In the genomic region with DNA sequence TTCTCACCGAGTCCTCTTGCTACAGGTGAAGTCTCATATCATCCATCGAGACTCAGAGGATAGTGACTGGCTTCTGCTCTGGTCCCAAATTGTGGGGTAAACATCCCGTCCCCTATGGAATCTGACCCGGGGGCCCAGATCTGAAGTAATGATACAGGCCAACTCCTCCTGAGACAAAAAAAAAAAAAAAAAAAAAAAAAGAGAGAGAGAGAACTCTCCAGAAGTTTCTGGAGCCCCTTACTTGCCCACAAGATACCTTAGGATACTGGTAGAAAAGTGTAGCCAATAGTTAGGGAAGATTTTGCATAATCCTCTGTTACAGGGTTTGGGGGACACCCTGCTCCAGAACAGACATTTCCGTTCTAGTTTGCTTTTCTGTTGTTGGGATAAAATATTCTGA, we compare ENCODE assay signal across 11 mouse cellular contexts. TPM values are rescaled to one million over a fixed set of nuclear protein-coding genes. Genes with fewer than 3 reads are reported as not detected.
DNase-seq lines count a peak whose midpoint lies in the region; ATAC-seq and TF ChIP-seq lines count a peak whose summit lies in the region.
"Had no signal": no experiment of that assay in that cellular context is flagged by ENCODE, and none has a peak within 500 bp of the region (broad histone marks: within the 10 kb centered on the region; RNA-seq: fewer than 3 reads in every experiment).

No protein-coding gene starts in this region.

- no peak for TF ChIP-seq CTCF in kidney, postnatal 0 days (IDR thresholded peaks at IDR 0.05; ENCODE audit: low read depth)
- TF ChIP-seq CTCF in intestine, postnatal 0 days (IDR thresholded peaks at IDR 0.05; ENCODE audit: low read depth): no peak
- TF ChIP-seq CTCF in thymus, adult 2 months (IDR thresholded peaks at IDR 0.05; ENCODE audit: borderline replicate concordance, control insufficient read depth, extremely low read depth, insufficient read depth, low read length, poor library complexity): no peak

- no peak overlapping the region for H3K9ac ChIP-seq in kidney, postnatal 0 days (ENCODE audit: low read depth, low read length)
- H3K9ac ChIP-seq in embryonic facial prominence, embryonic 14.5 days (ENCODE audit: low read depth, low read length): no peak overlapping the region
- H3K9ac ChIP-seq in intestine, postnatal 0 days (ENCODE audit: low read depth, low read length): no peak overlapping the region
- H3K9ac ChIP-seq in neural tube, embryonic 12.5 days: no peak overlapping the region

- H3K27ac ChIP-seq in kidney, postnatal 0 days: no peak overlapping the region
- no peak overlapping the region for H3K27ac ChIP-seq in embryonic facial prominence, embryonic 14.5 days (replicated peaks; ENCODE audit: low read depth, low read length)
- H3K27ac ChIP-seq in intestine, postnatal 0 days (ENCODE audit: low read depth, low read length): no peak overlapping the region
- H3K27ac ChIP-seq in neural tube, embryonic 12.5 days: no peak overlapping the region
- no peak overlapping the region for H3K27ac ChIP-seq in thymus, adult 2 months (ENCODE audit: control insufficient read depth, insufficient read depth, low read length)

- peak overlapping the region; percentile 81; the same call in 1 of the 2 replicates for H3K4me2 ChIP-seq in kidney, postnatal 0 days (ENCODE audit: low read length)
- peak overlapping the region; percentile 81 for H3K4me2 ChIP-seq in embryonic facial prominence, embryonic 14.5 days (ENCODE audit: low read depth, low read length)
- peak overlapping the region; percentile 78 for H3K4me2 ChIP-seq in intestine, postnatal 0 days (replicated peaks; ENCODE audit: low read depth)
- H3K4me2 ChIP-seq in neural tube, embryonic 12.5 days (replicated peaks): peak overlapping the region; percentile 70

- H3K27me3 ChIP-seq in kidney, postnatal 0 days (ENCODE audit: insufficient read depth, low read length): no peaks in the 10 kb centered on the region
- H3K27me3 ChIP-seq in embryonic facial prominence, embryonic 14.5 days (replicated peaks; ENCODE audit: control insufficient read depth, insufficient read depth, low read length): no peaks in the 10 kb centered on the region
- no peaks in the 10 kb centered on the region for H3K27me3 ChIP-seq in intestine, postnatal 0 days (replicated peaks; ENCODE audit: control insufficient read depth, insufficient read depth, low read length)
- peaks cover 16% of the 10 kb centered on the region for H3K27me3 ChIP-seq in neural tube, embryonic 12.5 days (replicated peaks)
- no peaks in the 10 kb centered on the region for H3K27me3 ChIP-seq in thymus, adult 2 months (ENCODE audit: control insufficient read depth, insufficient read depth, low read length)

- peak overlapping the region; percentile 35; the same call in 1 of the 2 replicates for H3K4me3 ChIP-seq in kidney, postnatal 0 days (replicated peaks; ENCODE audit: low read depth, low read length)
- H3K4me3 ChIP-seq in embryonic facial prominence, embryonic 14.5 days (ENCODE audit: low read depth, low read length): no peak overlapping the region
- H3K4me3 ChIP-seq in intestine, postnatal 0 days (ENCODE audit: low read depth, low read length): peak overlapping the region; percentile 37; the same call in 1 of the 2 replicates
- no peak overlapping the region for H3K4me3 ChIP-seq in neural tube, embryonic 12.5 days
- H3K4me3 ChIP-seq in thymus, adult 2 months (ENCODE audit: control insufficient read depth, insufficient read depth, low read length): no peak overlapping the region

- no peaks in the 10 kb centered on the region for H3K9me3 ChIP-seq in kidney, postnatal 0 days (replicated peaks; ENCODE audit: low read length)
- no peaks in the 10 kb centered on the region for H3K9me3 ChIP-seq in embryonic facial prominence, embryonic 14.5 days (ENCODE audit: control insufficient read depth, low read length)
- no peaks in the 10 kb centered on the region for H3K9me3 ChIP-seq in intestine, postnatal 0 days (ENCODE audit: control insufficient read depth)
- no peaks in the 10 kb centered on the region for H3K9me3 ChIP-seq in neural tube, embryonic 12.5 days

- no peaks in the 10 kb centered on the region for H3K36me3 ChIP-seq in kidney, postnatal 0 days (ENCODE audit: insufficient read depth, low read length)
- H3K36me3 ChIP-seq in embryonic facial prominence, embryonic 14.5 days (ENCODE audit: control insufficient read depth, insufficient read depth, low read length): no peaks in the 10 kb centered on the region
- no peaks in the 10 kb centered on the region for H3K36me3 ChIP-seq in intestine, postnatal 0 days (ENCODE audit: control insufficient read depth, insufficient read depth)
- no peaks in the 10 kb centered on the region for H3K36me3 ChIP-seq in neural tube, embryonic 12.5 days
- H3K36me3 ChIP-seq in thymus, adult 2 months (ENCODE audit: control insufficient read depth, insufficient read depth, low read length): no peaks in the 10 kb centered on the region

- H3K4me1 ChIP-seq in kidney, postnatal 0 days (replicated peaks; ENCODE audit: insufficient read depth, low read length): peaks cover 5% of the 10 kb centered on the region; the same call in 1 of the 2 replicates
- H3K4me1 ChIP-seq in embryonic facial prominence, embryonic 14.5 days (ENCODE audit: control insufficient read depth, insufficient read depth, low read length): peaks cover 13% of the 10 kb centered on the region
- H3K4me1 ChIP-seq in intestine, postnatal 0 days (replicated peaks; ENCODE audit: control insufficient read depth, insufficient read depth, low read length): peaks cover 6% of the 10 kb centered on the region; the same call in 1 of the 2 replicates
- peaks cover 11% of the 10 kb centered on the region; the same call in 1 of the 2 replicates for H3K4me1 ChIP-seq in neural tube, embryonic 12.5 days
- peaks cover 5% of the 10 kb centered on the region for H3K4me1 ChIP-seq in thymus, adult 2 months (replicated peaks; ENCODE audit: control insufficient read depth, insufficient read depth, low read length)

- 31% methylated on average over 5 of the region's 5 CpGs for WGBS in kidney, postnatal 0 days
- WGBS in embryonic facial prominence, embryonic 14.5 days: 25% methylated on average over 5 of the region's 5 CpGs
- 36% methylated on average over 5 of the region's 5 CpGs for WGBS in intestine, postnatal 0 days
- WGBS in neural tube, embryonic 12.5 days: 21% methylated on average over 5 of the region's 5 CpGs
- WGBS in thymus, adult 2 months: 48% methylated on average over 5 of the region's 5 CpGs

- no peak for ATAC-seq in kidney, postnatal 0 days (replicated peaks; ENCODE audit: low FRiP score, low read depth)
- no peak for ATAC-seq in embryonic facial prominence, embryonic 14.5 days (ENCODE audit: low read depth)
- ATAC-seq in intestine, postnatal 0 days: no peak
- no peak for ATAC-seq in neural tube, embryonic 12.5 days (ENCODE audit: low FRiP score, low read depth)

- no peak for DNase-seq in kidney, postnatal 0 days (ENCODE audit: low spot score)
- DNase-seq in kidney, postnatal 36 days: no peak
- no peak for DNase-seq in embryonic facial prominence, embryonic 14.5 days (ENCODE audit: low spot score)
- no peak for DNase-seq in cerebellum, adult 9-10 months
- DNase-seq in thymus, adult 2 months: no peak
- no peak for DNase-seq in left cerebral cortex, adult 18-20 months (ENCODE audit: low spot score in 2 of 2)

- TF ChIP-seq POLR2A in thymus, adult 2 months (IDR thresholded peaks at IDR 0.05; ENCODE audit: control insufficient read depth, extremely low read depth, insufficient read depth, low read length, poor library complexity): no peak

RNA-seq across cellular contexts. Expression of a gene that starts 8.1 kb away (rescaled TPM):
- not detected in 2 replicates for polyA plus RNA-seq in kidney, postnatal 0 days (2015; fragmentation: Nextera tagmentation; extraction: Ambion mirVana)
- not detected in 2 replicates for polyA plus RNA-seq in embryonic facial prominence, embryonic 14.5 days (2014; fragmentation: Nextera tagmentation; extraction: Ambion mirVana)
- not detected in 2 replicates for polyA plus RNA-seq in intestine, postnatal 0 days (2015; fragmentation: Nextera tagmentation; extraction: Ambion mirVana)
- not detected in 2 replicates for polyA plus RNA-seq in neural tube, embryonic 12.5 days (2016; fragmentation: Nextera tagmentation; extraction: Ambion mirVana)
- polyA plus RNA-seq in thymus, adult 2 months (2012; rRNA removed): not detected in 2 replicates
- total RNA-seq in left cerebral cortex, adult 18-20 months (2021): not detected
- total RNA-seq: gastrocnemius, adult 8-10 months; layer of hippocampus, postnatal 14 days; neutrophil, adult 5-6 weeks had no signal

RNA-seq across cellular contexts. Expression of a gene that starts 24.6 kb away (rescaled TPM):
- 4.1 and 4.7 TPM in 2 replicates for polyA plus RNA-seq in kidney, postnatal 0 days (2015; fragmentation: Nextera tagmentation; extraction: Ambion mirVana)
- 9.9 and 10.5 TPM in 2 replicates for polyA plus RNA-seq in embryonic facial prominence, embryonic 14.5 days (2014; fragmentation: Nextera tagmentation; extraction: Ambion mirVana)
- polyA plus RNA-seq in intestine, postnatal 0 days (2015; fragmentation: Nextera tagmentation; extraction: Ambion mirVana): 3.1 and 4.1 TPM in 2 replicates
- polyA plus RNA-seq in neural tube, embryonic 12.5 days (2016; fragmentation: Nextera tagmentation; extraction: Ambion mirVana): 9.1 and 10.3 TPM in 2 replicates
- 6.2 and 8.0 TPM in 2 replicates for polyA plus RNA-seq in thymus, adult 2 months (2012; rRNA removed)
- total RNA-seq in left cerebral cortex, adult 18-20 months (2021): 10 to 100 TPM; 30.5 to 30.9 TPM

RNA-seq across cellular contexts. Expression of a gene that starts 54.0 kb away (rescaled TPM):
- polyA plus RNA-seq in kidney, postnatal 0 days (2015; fragmentation: Nextera tagmentation; extraction: Ambion mirVana): 9.1 and 12.6 TPM in 2 replicates
- 2.7 and 3.1 TPM in 2 replicates for polyA plus RNA-seq in embryonic facial prominence, embryonic 14.5 days (2014; fragmentation: Nextera tagmentation; extraction: Ambion mirVana)
- 91.9 and 94.6 TPM in 2 replicates for polyA plus RNA-seq in intestine, postnatal 0 days (2015; fragmentation: Nextera tagmentation; extraction: Ambion mirVana)
- polyA plus RNA-seq in neural tube, embryonic 12.5 days (2016; fragmentation: Nextera tagmentation; extraction: Ambion mirVana): 0.61 and 0.75 TPM in 2 replicates
- 4.6 and 5.8 TPM in 2 replicates for polyA plus RNA-seq in thymus, adult 2 months (2012; rRNA removed)
- 1 to 10 TPM; 4.5 to 4.8 TPM for total RNA-seq in left cerebral cortex, adult 18-20 months (2021)

Comparison
In these comparisons a context has a peak if more than half of its experiments do, and no peak if none do; other contexts are left out.
1. H3K4me3 ChIP-seq: peak in kidney, postnatal 0 days (single experiment) and intestine, postnatal 0 days (single experiment); none in embryonic facial prominence, embryonic 14.5 days (single experiment), neural tube, embryonic 12.5 days (single experiment) and thymus, adult 2 months (single experiment).
2. Peak in every context shown above with its lines, with median percentiles within 50 percentile points of each other: H3K4me2 ChIP-seq.